In the genomic region with DNA sequence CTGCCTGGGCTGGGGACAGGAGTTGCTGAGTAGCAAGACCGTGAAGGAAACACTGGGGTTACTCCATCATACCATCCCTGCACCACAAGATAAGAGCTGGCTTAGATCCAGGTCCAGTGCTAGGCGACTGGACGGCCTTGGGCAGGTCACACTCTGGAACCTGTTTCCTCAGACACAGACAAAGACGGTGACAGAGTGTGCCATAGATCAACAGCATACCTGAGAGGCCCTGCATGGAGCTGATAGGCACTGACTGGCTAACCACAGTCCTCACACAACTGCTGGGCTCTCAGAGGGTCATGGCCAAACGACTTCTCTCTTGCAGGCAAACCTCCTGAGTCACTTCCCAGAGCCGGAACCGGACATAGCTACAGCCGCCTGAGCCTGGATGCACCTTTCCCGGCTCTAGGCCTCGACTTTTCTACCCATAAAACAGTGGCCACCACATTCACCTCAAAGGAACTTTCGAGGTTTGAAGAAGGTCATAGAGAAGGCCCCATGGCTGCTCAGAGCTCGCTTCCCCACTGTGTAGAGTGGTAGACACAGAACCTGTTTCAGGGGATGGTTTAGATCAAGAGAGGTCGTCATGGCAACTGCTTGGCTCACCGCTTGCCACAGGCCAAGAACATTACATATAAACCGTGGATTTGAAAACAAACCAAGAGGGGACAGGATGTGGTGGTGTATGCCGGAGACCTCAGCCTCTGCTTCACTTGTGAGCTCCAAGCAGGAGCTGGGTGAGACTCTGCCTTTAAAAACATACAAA, we compare ENCODE assay signal across 9 mouse cellular contexts. TPM values are rescaled to one million over a fixed set of nuclear protein-coding genes. Genes with fewer than 3 reads are reported as not detected.
DNase-seq lines count a peak whose midpoint lies in the region; ATAC-seq lines count a peak whose summit lies in the region.
"Had no signal": no experiment of that assay in that cellular context is flagged by ENCODE, and none has a peak within 500 bp of the region (broad histone marks: within the 10 kb centered on the region; RNA-seq: fewer than 3 reads in every experiment).

No protein-coding gene starts in this region.

- no peak for DNase-seq in heart, adult 8-10 months (ENCODE audit: low spot score)
- peak; percentile 48 for DNase-seq in NIH3T3 (ENCODE audit: low read depth)
- DNase-seq in testis, postnatal 14 days (ENCODE audit: low spot score), result peak; percentile 71
- no peak for DNase-seq in right cerebral cortex, postnatal 4 days
- no peak for DNase-seq in gastrocnemius, postnatal 36 days

- peak overlapping the region; percentile 66 for H3K27ac ChIP-seq in heart, embryonic 11.5 days (ENCODE audit: low read depth, low read length)
- peak overlapping the region; percentile 91 for H3K27ac ChIP-seq in macrophage
- H3K27ac ChIP-seq: limb, embryonic 12.5 days had no signal

- H3K9me3 ChIP-seq in heart, embryonic 11.5 days (replicated peaks; ENCODE audit: control insufficient read depth, low read length), result no peaks in the 10 kb centered on the region
- H3K9me3 ChIP-seq: limb, embryonic 12.5 days had no signal

- no peaks in the 10 kb centered on the region for H3K36me3 ChIP-seq in heart, embryonic 11.5 days (ENCODE audit: control insufficient read depth, insufficient read depth, low read length)
- H3K36me3 ChIP-seq in macrophage (ENCODE audit: inconsistent target), result no peaks in the 10 kb centered on the region
- H3K36me3 ChIP-seq: limb, embryonic 12.5 days had no signal

- intact Hi-C loops in gastrocnemius, postnatal 36 days (cut with DNase I), result no loop called here

- H3K4me3 ChIP-seq in heart, embryonic 11.5 days (ENCODE audit: low read depth, low read length), result no peak overlapping the region
- H3K4me3 ChIP-seq in macrophage (ENCODE audit: inconsistent target), result no peak overlapping the region
- H3K4me3 ChIP-seq: limb, embryonic 12.5 days had no signal

- no peak overlapping the region for H3K4me2 ChIP-seq in heart, embryonic 11.5 days
- H3K4me2 ChIP-seq: limb, embryonic 12.5 days had no signal

- H3K27me3 ChIP-seq in heart, embryonic 11.5 days (ENCODE audit: control insufficient read depth, insufficient read depth, low read length), result no peaks in the 10 kb centered on the region

- H3K9ac ChIP-seq in heart, embryonic 11.5 days (ENCODE audit: low read depth, low read length), result 0 out of 2 replicates have a peak overlapping the region, but pooled peaks have one; percentile 39
- H3K9ac ChIP-seq: limb, embryonic 12.5 days had no signal

- peaks cover 41% of the 10 kb centered on the region for H3K4me1 ChIP-seq in heart, embryonic 11.5 days (ENCODE audit: control insufficient read depth, insufficient read depth, low read length)

- ATAC-seq in heart, embryonic 11.5 days (replicated peaks; ENCODE audit: insufficient number of reproducible peaks, low FRiP score, low TSS enrichment), result 0 out of 2 replicates have a peak, but pooled peaks have one; percentile 39
- peak; percentile 65 to 68 for ATAC-seq in hematopoietic stem cell, adult 5-6 weeks (replicated peaks in 1 of 2; ENCODE audit: insufficient read depth in 1 of 2, low FRiP score in 2 of 2, low TSS enrichment in 1 of 2, low read depth in 1 of 2, poor library complexity in 2 of 2, severe bottlenecking in 2 of 2)

- 50% methylated on average over 16 of the region's 16 CpGs for WGBS in heart, embryonic 11.5 days (ENCODE audit: insufficient replicate concordance)
- 11% methylated on average over 16 of the region's 16 CpGs for WGBS in macrophage (ENCODE audit: missing documents)

- H3K79me2 ChIP-seq in macrophage (ENCODE audit: inconsistent target), result peaks cover 31% of the 10 kb centered on the region

RNA-seq across cellular contexts. Expression of gene Paqr7, which starts 1.5 kb away (rescaled TPM):
- 4.2 and 4.8 TPM in 2 replicates for polyA plus RNA-seq in heart, embryonic 11.5 days (2014; fragmentation: Nextera tagmentation; extraction: Ambion mirVana)
- total RNA-seq in heart, adult 8-10 months (2022), result 10 to 100 TPM; 15.8 to 28.8 (median 20.2) TPM
- total RNA-seq in hematopoietic stem cell, adult 5-6 weeks (2017), result 15.6 and 25.2 TPM in 2 replicates
- 10 to 100 TPM in 6 of 26 experiments, 1 to 10 TPM in 17, under 1 TPM in 3; 0.66 to 22.0 (median 3.5) TPM for total RNA-seq in macrophage (2018; cell fraction: chromatin; rRNA removed)
- total RNA-seq in macrophage (2018; cell fraction: cytosol; rRNA removed), result 10 to 100 TPM; 11.1 to 34.5 (median 22.6) TPM
- total RNA-seq in macrophage (2018; cell fraction: nucleus; rRNA removed), result 10 to 100 TPM in 22 of 26 experiments, 1 to 10 TPM in 4; 1.7 to 31.3 (median 13.6) TPM
- polyA plus RNA-seq in macrophage (2018), result 19.1 to 34.9 TPM (median 31.0 TPM) in 3 replicates
- 1 to 10 TPM; 2.4 to 3.0 TPM for total RNA-seq in gastrocnemius, postnatal 36 days (2021)

RNA-seq across cellular contexts. Expression of gene Aunip, which starts 15.8 kb away (rescaled TPM):
- polyA plus RNA-seq in heart, embryonic 11.5 days (2014; fragmentation: Nextera tagmentation; extraction: Ambion mirVana), result 5.6 and 6.6 TPM in 2 replicates
- under 1 TPM in 1 of 4 experiments, not detected in 3; 0.20 TPM for total RNA-seq in heart, adult 8-10 months (2022)
- 15.8 and 34.0 TPM in 2 replicates for total RNA-seq in hematopoietic stem cell, adult 5-6 weeks (2017)
- 1 to 10 TPM in 4 of 26 experiments, under 1 TPM in 8, not detected in 14; 0.58 to 2.0 (median 0.75) TPM for total RNA-seq in macrophage (2018; cell fraction: chromatin; rRNA removed)
- 1 to 10 TPM in 3 of 26 experiments, under 1 TPM in 23; 0.09 to 1.3 (median 0.68) TPM for total RNA-seq in macrophage (2018; cell fraction: cytosol; rRNA removed)
- 1 to 10 TPM in 5 of 26 experiments, under 1 TPM in 11, not detected in 10; 0.39 to 7.2 (median 0.76) TPM for total RNA-seq in macrophage (2018; cell fraction: nucleus; rRNA removed)
- polyA plus RNA-seq in macrophage (2018), result 0.18 to 6.2 TPM (median 1.8 TPM) in 3 replicates
- under 1 TPM in 1 of 2 experiments, not detected in 1; 0.20 TPM for total RNA-seq in gastrocnemius, postnatal 36 days (2021)

RNA-seq across cellular contexts. Expression of gene Stmn1, which starts 26.8 kb away (rescaled TPM):
- 962 and 991 TPM in 2 replicates for polyA plus RNA-seq in heart, embryonic 11.5 days (2014; fragmentation: Nextera tagmentation; extraction: Ambion mirVana)
- 10 to 100 TPM; 20.8 to 26.2 (median 22.0) TPM for total RNA-seq in heart, adult 8-10 months (2022)
- total RNA-seq in hematopoietic stem cell, adult 5-6 weeks (2017), result 1,445 and 1,820 TPM in 2 replicates
- total RNA-seq in macrophage (2018; cell fraction: chromatin; rRNA removed), result 10 to 100 TPM in 3 of 26 experiments, 1 to 10 TPM in 20, under 1 TPM in 1, not detected in 2; 0.77 to 22.3 (median 3.2) TPM
- 10 to 100 TPM; 12.5 to 95.0 (median 40.8) TPM for total RNA-seq in macrophage (2018; cell fraction: cytosol; rRNA removed)
- total RNA-seq in macrophage (2018; cell fraction: nucleus; rRNA removed), result 10 to 100 TPM in 11 of 26 experiments, 1 to 10 TPM in 15; 3.1 to 57.6 (median 8.7) TPM
- 41.9 to 100 TPM (median 93.4 TPM) in 3 replicates for polyA plus RNA-seq in macrophage (2018)
- total RNA-seq in gastrocnemius, postnatal 36 days (2021), result 1 to 10 TPM; 8.0 TPM

RNA-seq across cellular contexts. Expression of gene Mtfr1l, which starts 40.2 kb away (rescaled TPM):
- polyA plus RNA-seq in heart, embryonic 11.5 days (2014; fragmentation: Nextera tagmentation; extraction: Ambion mirVana), result 167 and 177 TPM in 2 replicates
- total RNA-seq in heart, adult 8-10 months (2022), result 100 to 1,000 TPM; 182 to 213 (median 198) TPM
- total RNA-seq in hematopoietic stem cell, adult 5-6 weeks (2017), result 51.8 and 71.4 TPM in 2 replicates
- 10 to 100 TPM; 27.3 to 92.7 (median 58.7) TPM for total RNA-seq in macrophage (2018; cell fraction: chromatin; rRNA removed)
- total RNA-seq in macrophage (2018; cell fraction: cytosol; rRNA removed), result 10 to 100 TPM; 46.0 to 72.3 (median 63.0) TPM
- total RNA-seq in macrophage (2018; cell fraction: nucleus; rRNA removed), result 10 to 100 TPM; 29.6 to 94.1 (median 58.5) TPM
- 45.6 to 78.8 TPM (median 65.1 TPM) in 3 replicates for polyA plus RNA-seq in macrophage (2018)
- 100 to 1,000 TPM; 124 to 130 TPM for total RNA-seq in gastrocnemius, postnatal 36 days (2021)

RNA-seq across cellular contexts. Expression of gene Selenon, which starts 57.0 kb away (rescaled TPM):
- polyA plus RNA-seq in heart, embryonic 11.5 days (2014; fragmentation: Nextera tagmentation; extraction: Ambion mirVana), result 22.4 and 25.3 TPM in 2 replicates
- total RNA-seq in heart, adult 8-10 months (2022), result 10 to 100 TPM; 17.1 to 20.4 (median 19.4) TPM
- 8.2 and 9.2 TPM in 2 replicates for total RNA-seq in hematopoietic stem cell, adult 5-6 weeks (2017)
- total RNA-seq in macrophage (2018; cell fraction: chromatin; rRNA removed), result 10 to 100 TPM in 20 of 26 experiments, 1 to 10 TPM in 6; 5.2 to 46.0 (median 17.1) TPM
- 10 to 100 TPM; 20.5 to 62.6 (median 35.0) TPM for total RNA-seq in macrophage (2018; cell fraction: cytosol; rRNA removed)
- total RNA-seq in macrophage (2018; cell fraction: nucleus; rRNA removed), result 10 to 100 TPM; 11.3 to 73.6 (median 34.3) TPM
- 33.9 to 45.7 TPM (median 42.5 TPM) in 3 replicates for polyA plus RNA-seq in macrophage (2018)
- total RNA-seq in gastrocnemius, postnatal 36 days (2021), result 1 to 10 TPM; 4.9 to 6.1 TPM

Comparison
In these comparisons a context has a peak if more than half of its experiments do, and no peak if none do; other contexts are left out.
1. DNase-seq: peak in NIH3T3 (single experiment) and testis, postnatal 14 days (single experiment); none in heart, adult 8-10 months (single experiment), right cerebral cortex, postnatal 4 days (single experiment) and gastrocnemius, postnatal 36 days (0 of 2).
2. RNA of gene Aunip, which starts 15.8 kb away (total RNA-seq): 15.8 to 34.0 TPM in hematopoietic stem cell, adult 5-6 weeks; 0.20 TPM in gastrocnemius, postnatal 36 days and 0.20 TPM in heart, adult 8-10 months; every median in the first group is over 10 times any median in the second.
3. RNA of gene Stmn1, which starts 26.8 kb away (total RNA-seq): 1,445 to 1,820 TPM in hematopoietic stem cell, adult 5-6 weeks; 20.8 to 26.2 TPM in heart, adult 8-10 months and 8.0 TPM in gastrocnemius, postnatal 36 days; every median in the first group is over 10 times any median in the second.